Mouse (Mus musculus): ENCODE data around the gene Colgalt2.

Colgalt2 gene

GRCm38 (mm10) chr1:152537186-152537585 is 137.6 kb downstream of the Colgalt2 start:
- no peak for DNase-seq (ENCODE audit: low spot score)

GRCm38 (mm10) chr1:152538817-152539216 is 139.2 kb downstream of the Colgalt2 start:
- no peak for DNase-seq (ENCODE audit: low spot score)

GRCm38 (mm10) chr1:152540304-152540887 is 140.8 kb downstream of the Colgalt2 start:
- DNase-seq (ENCODE audit: low spot score) = no peak

- DNase-seq (ENCODE audit: low spot score) = no peak
Measured at GRCm38 (mm10) chr1:152542747-152543378, 143.2 kb downstream of the Colgalt2 start.

GRCm38 (mm10) chr1:152543449-152544159 is 144.0 kb downstream of the Colgalt2 start:
- DNase-seq (ENCODE audit: low spot score) = no peak

- DNase-seq (ENCODE audit: low spot score) = no peak
Measured at GRCm38 (mm10) chr1:152549061-152549738, 149.6 kb downstream of the Colgalt2 start.

- DNase-seq (ENCODE audit: low spot score) = no peak
Measured at GRCm38 (mm10) chr1:152550544-152550943, 150.9 kb downstream of the Colgalt2 start.

GRCm38 (mm10) chr1:152550973-152551372 is 151.3 kb downstream of the Colgalt2 start:
- no peak for DNase-seq (ENCODE audit: low spot score)

- DNase-seq (ENCODE audit: low spot score) = no peak
Measured at GRCm38 (mm10) chr1:152553912-152554547, 154.4 kb downstream of the Colgalt2 start.

GRCm38 (mm10) chr1:152555944-152556573 is 156.4 kb downstream of the Colgalt2 start:
- no peak for DNase-seq (ENCODE audit: low spot score)

- DNase-seq (ENCODE audit: low spot score) = no peak
Measured at GRCm38 (mm10) chr1:152556576-152557281, 157.1 kb downstream of the Colgalt2 start.
